Mouse (Mus musculus): ENCODE measurements around the gene Ubap2. TPM values are rescaled to one million over a fixed set of nuclear protein-coding genes. Genes with fewer than 3 reads are reported as not detected.

The Ubap2 gene
- polyA plus RNA-seq, 1 experiment from 2014 or later = 17.9 TPM

GRCm38 (mm10) chr4:41313722-41314121 is 38.8 kb upstream of the Ubap2 start:
- ATAC-seq (ENCODE audit: low FRiP score, low TSS enrichment) (no peak), DNase-seq (ENCODE audit: low spot score) (no peak)
- no peak for TF ChIP-seq CTCF (IDR thresholded peaks at IDR 0.05; ENCODE audit: low read depth)
- TF ChIP-seq EP300 (optimal IDR thresholded peaks at IDR 0.05) = no peak
- H3K4me2 ChIP-seq (replicated peaks; ENCODE audit: low read depth) = peak overlapping the region; percentile 86
- peaks cover 7% of the 10 kb centered on the region; the same call in 1 of the 2 replicates for H3K4me1 ChIP-seq (replicated peaks; ENCODE audit: control insufficient read depth, insufficient read depth)
- no peaks in the 10 kb centered on the region for H3K27me3 ChIP-seq (ENCODE audit: control insufficient read depth, insufficient read depth, low read length)
- peak overlapping the region; percentile 76 for H3K4me3 ChIP-seq (ENCODE audit: low read depth, low read length)
- WGBS = 10% methylated on average over 14 of the region's 14 CpGs
- H3K9me3 ChIP-seq (ENCODE audit: control insufficient read depth, low read length) = no peaks in the 10 kb centered on the region
- peak overlapping the region; percentile 100 for H3K27ac ChIP-seq (replicated peaks)
- H3K9ac ChIP-seq (ENCODE audit: low read length) = peak overlapping the region; percentile 98
- no peaks in the 10 kb centered on the region for H3K36me3 ChIP-seq (ENCODE audit: control insufficient read depth, insufficient read depth, low read length)

- H3K36me3 ChIP-seq (ENCODE audit: control insufficient read depth, insufficient read depth, low read length) = no peaks in the 10 kb centered on the region
- WGBS = 85% methylated on average over 9 of the region's 9 CpGs
- ATAC-seq (ENCODE audit: low FRiP score, low TSS enrichment) = no peak
Measured at GRCm38 (mm10) chr4:41310567-41311563, 35.9 kb upstream of the Ubap2 start.

GRCm38 (mm10) chr4:41307406-41307805 is 32.5 kb upstream of the Ubap2 start:
- H3K4me2 ChIP-seq (replicated peaks; ENCODE audit: low read depth) = no peak overlapping the region
- ATAC-seq (ENCODE audit: low FRiP score, low TSS enrichment) (no peak), DNase-seq (ENCODE audit: low spot score) (no peak)
- WGBS = 86% methylated on average over 6 of the region's 6 CpGs
- no peaks in the 10 kb centered on the region; the same call in 1 of the 2 replicates for H3K36me3 ChIP-seq (ENCODE audit: control insufficient read depth, insufficient read depth, low read length)
- no peak overlapping the region for H3K27ac ChIP-seq (replicated peaks)
- H3K9ac ChIP-seq (ENCODE audit: low read length) = no peak overlapping the region
- H3K4me1 ChIP-seq (replicated peaks; ENCODE audit: control insufficient read depth, insufficient read depth) = no peaks in the 10 kb centered on the region
- TF ChIP-seq EP300 (optimal IDR thresholded peaks at IDR 0.05) (no peak), CTCF (IDR thresholded peaks at IDR 0.05; ENCODE audit: low read depth) (no peak)
- H3K9me3 ChIP-seq (ENCODE audit: control insufficient read depth, low read length) = no peaks in the 10 kb centered on the region
- H3K4me3 ChIP-seq (ENCODE audit: low read depth, low read length) = no peak overlapping the region
- no peaks in the 10 kb centered on the region for H3K27me3 ChIP-seq (ENCODE audit: control insufficient read depth, insufficient read depth, low read length)

More at GRCm38 (mm10) chr4:41310567-41311563, 35.9 kb upstream of the Ubap2 start:
- Histone ChIP-seq H3K4me3 (ENCODE audit: low read depth, low read length) (no peak overlapping the region), H3K4me1 (replicated peaks; ENCODE audit: control insufficient read depth, insufficient read depth) (peaks cover 7% of the 10 kb centered on the region; the same call in 1 of the 2 replicates), H3K27me3 (ENCODE audit: control insufficient read depth, insufficient read depth, low read length) (no peaks in the 10 kb centered on the region), H3K4me2 (replicated peaks; ENCODE audit: low read depth) (no peak overlapping the region), H3K9me3 (ENCODE audit: control insufficient read depth, low read length) (no peaks in the 10 kb centered on the region), H3K27ac (replicated peaks) (no peak overlapping the region), H3K9ac (ENCODE audit: low read length) (no peak overlapping the region)
- no peak for DNase-seq (ENCODE audit: low spot score)
- TF ChIP-seq EP300 (optimal IDR thresholded peaks at IDR 0.05) = no peak
- no peak for TF ChIP-seq CTCF (IDR thresholded peaks at IDR 0.05; ENCODE audit: low read depth)

- H3K4me1 ChIP-seq (replicated peaks; ENCODE audit: control insufficient read depth, insufficient read depth) = no peaks in the 10 kb centered on the region
- no peak for ATAC-seq (ENCODE audit: low FRiP score, low TSS enrichment)
- no peak overlapping the region for H3K9ac ChIP-seq (ENCODE audit: low read length)
- WGBS = 54% methylated on average over 3 of the region's 3 CpGs
- no peak overlapping the region for H3K27ac ChIP-seq (replicated peaks)
- TF ChIP-seq CTCF (IDR thresholded peaks at IDR 0.05; ENCODE audit: low read depth) (no peak), EP300 (optimal IDR thresholded peaks at IDR 0.05) (no peak)
- no peak overlapping the region for H3K4me3 ChIP-seq (ENCODE audit: low read depth, low read length)
- H3K27me3 ChIP-seq (ENCODE audit: control insufficient read depth, insufficient read depth, low read length) = no peaks in the 10 kb centered on the region
- no peak overlapping the region for H3K4me2 ChIP-seq (replicated peaks; ENCODE audit: low read depth)
- H3K36me3 ChIP-seq (ENCODE audit: control insufficient read depth, insufficient read depth, low read length) = peaks cover 18% of the 10 kb centered on the region
- no peak for DNase-seq (ENCODE audit: low spot score)
- H3K9me3 ChIP-seq (ENCODE audit: control insufficient read depth, low read length) = no peaks in the 10 kb centered on the region
Measured at GRCm38 (mm10) chr4:41304302-41304701, 29.4 kb upstream of the Ubap2 start.

GRCm38 (mm10) chr4:41303671-41304070 is 28.7 kb upstream of the Ubap2 start:
- H3K9me3 ChIP-seq (ENCODE audit: control insufficient read depth, low read length) = no peaks in the 10 kb centered on the region
- peaks cover 23% of the 10 kb centered on the region for H3K36me3 ChIP-seq (ENCODE audit: control insufficient read depth, insufficient read depth, low read length)
- H3K4me2 ChIP-seq (replicated peaks; ENCODE audit: low read depth) = no peak overlapping the region
- WGBS = 73% methylated on average over 7 of the region's 7 CpGs
- DNase-seq (ENCODE audit: low spot score) (no peak), ATAC-seq (ENCODE audit: low FRiP score, low TSS enrichment) (no peak)
- H3K4me3 ChIP-seq (ENCODE audit: low read depth, low read length) = no peak overlapping the region
- no peak overlapping the region for H3K9ac ChIP-seq (ENCODE audit: low read length)
- no peaks in the 10 kb centered on the region for H3K4me1 ChIP-seq (replicated peaks; ENCODE audit: control insufficient read depth, insufficient read depth)
- no peak overlapping the region for H3K27ac ChIP-seq (replicated peaks)
- no peak for TF ChIP-seq EP300 (optimal IDR thresholded peaks at IDR 0.05)
- no peaks in the 10 kb centered on the region for H3K27me3 ChIP-seq (ENCODE audit: control insufficient read depth, insufficient read depth, low read length)

GRCm38 (mm10) chr4:41298976-41299375 is 24.0 kb upstream of the Ubap2 start:
- H3K4me1 ChIP-seq (replicated peaks; ENCODE audit: control insufficient read depth, insufficient read depth) = no peaks in the 10 kb centered on the region
- H3K36me3 ChIP-seq (ENCODE audit: control insufficient read depth, insufficient read depth, low read length) = peaks cover 34% of the 10 kb centered on the region
- no peaks in the 10 kb centered on the region for H3K9me3 ChIP-seq (ENCODE audit: control insufficient read depth, low read length)
- 93% methylated on average over 5 of the region's 5 CpGs for WGBS
- TF ChIP-seq CTCF (IDR thresholded peaks at IDR 0.05; ENCODE audit: low read depth) (no peak), EP300 (optimal IDR thresholded peaks at IDR 0.05) (no peak)
- DNase-seq (ENCODE audit: low spot score) (no peak), ATAC-seq (ENCODE audit: low FRiP score, low TSS enrichment) (no peak)
- H3K27me3 ChIP-seq (ENCODE audit: control insufficient read depth, insufficient read depth, low read length) = no peaks in the 10 kb centered on the region
- no peak overlapping the region for H3K4me3 ChIP-seq (ENCODE audit: low read depth, low read length)
- H3K4me2 ChIP-seq (replicated peaks; ENCODE audit: low read depth) = no peak overlapping the region
- H3K9ac ChIP-seq (ENCODE audit: low read length) = no peak overlapping the region
- no peak overlapping the region for H3K27ac ChIP-seq (replicated peaks)
